Mouse (Mus musculus): ENCODE results near the gene Pex11g. TPM values are rescaled to one million over a fixed set of nuclear protein-coding genes. Genes with fewer than 3 reads are reported as not detected.
A peak's percentile ranks its signal among the peaks of the same experiment; 100 is the strongest.

The Pex11g gene
- polyA plus RNA-seq (2012; rRNA removed): 15.1 and 15.5 TPM in 2 replicates

DNA sequence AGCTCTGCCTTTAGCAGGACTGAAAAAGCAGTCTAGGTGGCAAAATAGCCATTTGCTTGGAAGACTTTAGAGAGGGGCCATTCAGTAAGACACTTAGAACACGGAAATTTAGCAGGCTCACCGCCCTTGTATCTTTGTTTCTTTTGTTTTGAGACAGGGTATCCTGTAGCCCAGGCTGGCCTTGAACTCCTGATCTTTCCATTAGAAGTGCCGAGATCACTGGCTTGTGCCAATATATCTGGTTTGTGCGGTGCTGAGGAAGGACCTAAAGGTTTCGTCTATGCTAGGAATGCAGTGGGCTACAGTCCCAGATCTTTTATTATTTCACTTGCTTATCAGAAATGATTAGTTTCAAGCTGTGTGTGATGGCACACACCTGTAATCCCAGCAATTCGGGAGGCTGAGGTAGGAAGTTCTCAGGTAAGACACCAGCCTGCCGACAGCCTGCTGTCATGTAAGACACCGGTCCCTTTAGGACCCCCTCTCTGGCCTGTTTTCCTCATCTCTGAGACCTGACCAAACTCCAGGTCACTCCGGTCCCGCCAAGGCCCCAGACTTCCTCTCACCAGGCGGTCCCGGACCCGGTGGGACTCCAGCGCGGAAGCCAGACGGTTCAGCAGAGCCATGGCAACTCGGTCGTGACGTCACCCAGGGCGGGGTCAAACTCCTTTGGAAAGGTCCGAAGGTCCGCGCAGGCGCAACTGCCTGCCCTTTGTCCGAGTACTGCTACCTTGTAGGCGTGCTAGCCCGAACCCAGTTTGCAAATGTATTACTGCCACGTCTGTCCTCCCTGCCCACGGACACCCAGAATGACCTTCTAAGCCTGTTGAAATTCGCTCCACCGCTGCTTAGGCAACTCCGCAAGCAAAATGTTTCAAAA, at the start of gene Pex11g:
Pex11g (minus strand) TSS at position 675 of the 880 bp plus-strand sequence.
- whole genome bisulfite sequencing: 5% methylated on average over 32 of the region's 32 CpGs
- peaks cover 6% of the 10 kb centered on the region; the same call in 1 of the 2 replicates for H3K4me1 ChIP-seq (ENCODE audit: control insufficient read depth, insufficient read depth, low read length)
- H3K36me3 ChIP-seq (ENCODE audit: control insufficient read depth, insufficient read depth, low read length): no peaks in the 10 kb centered on the region
- DNase-seq: peak; percentile 99
- peak within 1 kb of the TSS; percentile 85 for H3K27ac ChIP-seq (ENCODE audit: insufficient read depth, low read depth, low read length)
- peak within 1 kb of the TSS; percentile 79 for H3K4me3 ChIP-seq (ENCODE audit: insufficient read depth, low read depth, low read length)
- H3K27me3 ChIP-seq (replicated peaks; ENCODE audit: control insufficient read depth, insufficient read depth, low read length): no peaks in the 10 kb centered on the region
- TF ChIP-seq CTCF (conservative IDR thresholded peaks at IDR 0.05; ENCODE audit: insufficient read depth, insufficient read length, low read depth, low read length) (no peak), POLR2A (IDR thresholded peaks at IDR 0.05; ENCODE audit: low read depth, low read length) (peak; percentile 58)

DNA sequence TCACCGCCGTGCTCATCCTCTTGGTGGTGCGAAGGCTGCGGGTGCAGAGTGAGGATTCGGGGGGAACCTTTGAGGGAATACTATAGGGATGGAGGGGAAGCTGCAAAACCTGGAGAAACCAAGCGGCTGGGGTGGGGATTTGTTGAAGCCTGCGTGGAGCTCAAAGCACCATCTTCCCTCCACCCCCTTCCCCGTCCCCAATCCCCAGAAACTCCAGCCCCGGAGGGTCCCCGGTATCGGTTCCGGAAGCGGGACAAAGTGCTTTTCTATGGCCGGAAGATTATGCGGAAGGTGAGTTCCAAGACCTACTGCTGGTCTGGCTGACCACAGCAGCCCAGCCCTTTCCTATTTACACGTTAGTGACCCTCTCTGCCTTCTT, 49.6 kb upstream of the Pex11g start:
- DNase-seq: peak; percentile 25

DNA sequence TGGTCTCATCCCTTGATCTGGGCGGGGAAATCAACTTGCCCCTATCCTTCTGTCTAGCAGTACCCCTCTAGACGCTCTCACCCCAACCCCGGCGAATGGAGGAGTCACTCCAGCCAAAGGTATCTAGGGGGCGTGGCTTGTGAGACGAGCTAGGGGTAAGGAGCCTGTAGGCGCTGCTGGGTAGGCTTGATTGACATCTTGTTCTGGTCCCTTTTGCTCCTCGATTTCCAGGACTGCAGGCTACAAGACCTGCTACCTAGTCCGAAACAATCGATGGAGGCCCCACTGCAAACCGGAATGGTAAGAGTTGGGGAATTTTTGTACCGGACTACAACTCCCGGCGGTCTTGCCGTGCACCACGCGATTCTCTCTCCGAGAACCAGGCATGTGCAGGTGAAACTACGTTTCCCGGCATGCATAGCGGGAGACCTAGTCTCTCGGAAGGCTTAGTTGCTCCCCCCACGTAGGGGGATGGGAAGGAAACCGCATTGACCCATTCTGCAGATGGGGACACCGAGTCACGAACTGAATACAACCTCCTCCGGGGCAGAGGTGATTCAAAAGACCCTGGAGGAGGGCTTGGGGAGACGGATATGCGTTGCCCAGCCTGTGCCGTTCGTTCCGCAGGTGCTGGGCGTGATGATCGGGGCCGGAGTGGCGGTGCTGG, 49.1 kb upstream of the Pex11g start:
- Histone ChIP-seq H3K4me3 (ENCODE audit: insufficient read depth, low read depth, low read length) (peak overlapping the region; percentile 64), H3K4me1 (ENCODE audit: control insufficient read depth, insufficient read depth, low read length) (peaks cover 3% of the 10 kb centered on the region; the same call in 1 of the 2 replicates), H3K27me3 (replicated peaks; ENCODE audit: control insufficient read depth, insufficient read depth, low read length) (no peaks in the 10 kb centered on the region), H3K36me3 (ENCODE audit: control insufficient read depth, insufficient read depth, low read length) (no peaks in the 10 kb centered on the region; the same call in 1 of the 2 replicates), H3K27ac (ENCODE audit: insufficient read depth, low read depth, low read length) (peak overlapping the region; percentile 58)
- WGBS: under 1% methylated on average over 36 of the region's 36 CpGs
- no peak for TF ChIP-seq CTCF (conservative IDR thresholded peaks at IDR 0.05; ENCODE audit: insufficient read depth, insufficient read length, low read depth, low read length)
- TF ChIP-seq POLR2A (IDR thresholded peaks at IDR 0.05; ENCODE audit: low read depth, low read length): no peak
- peak; percentile 97 for DNase-seq

More for the DNA sequence above, 49.6 kb upstream of the Pex11g start:
- H3K36me3 ChIP-seq (ENCODE audit: control insufficient read depth, insufficient read depth, low read length): no peaks in the 10 kb centered on the region; the same call in 1 of the 2 replicates
- 4% methylated on average over 16 of the region's 16 CpGs for WGBS
- TF ChIP-seq CTCF (conservative IDR thresholded peaks at IDR 0.05; ENCODE audit: insufficient read depth, insufficient read length, low read depth, low read length) (no peak), POLR2A (IDR thresholded peaks at IDR 0.05; ENCODE audit: low read depth, low read length) (no peak)
- H3K4me1 ChIP-seq (ENCODE audit: control insufficient read depth, insufficient read depth, low read length): peaks cover 3% of the 10 kb centered on the region; the same call in 1 of the 2 replicates
- no peaks in the 10 kb centered on the region for H3K27me3 ChIP-seq (replicated peaks; ENCODE audit: control insufficient read depth, insufficient read depth, low read length)
- H3K27ac ChIP-seq (ENCODE audit: insufficient read depth, low read depth, low read length): no peak overlapping the region
- H3K4me3 ChIP-seq (ENCODE audit: insufficient read depth, low read depth, low read length): peak overlapping the region; percentile 64

DNA sequence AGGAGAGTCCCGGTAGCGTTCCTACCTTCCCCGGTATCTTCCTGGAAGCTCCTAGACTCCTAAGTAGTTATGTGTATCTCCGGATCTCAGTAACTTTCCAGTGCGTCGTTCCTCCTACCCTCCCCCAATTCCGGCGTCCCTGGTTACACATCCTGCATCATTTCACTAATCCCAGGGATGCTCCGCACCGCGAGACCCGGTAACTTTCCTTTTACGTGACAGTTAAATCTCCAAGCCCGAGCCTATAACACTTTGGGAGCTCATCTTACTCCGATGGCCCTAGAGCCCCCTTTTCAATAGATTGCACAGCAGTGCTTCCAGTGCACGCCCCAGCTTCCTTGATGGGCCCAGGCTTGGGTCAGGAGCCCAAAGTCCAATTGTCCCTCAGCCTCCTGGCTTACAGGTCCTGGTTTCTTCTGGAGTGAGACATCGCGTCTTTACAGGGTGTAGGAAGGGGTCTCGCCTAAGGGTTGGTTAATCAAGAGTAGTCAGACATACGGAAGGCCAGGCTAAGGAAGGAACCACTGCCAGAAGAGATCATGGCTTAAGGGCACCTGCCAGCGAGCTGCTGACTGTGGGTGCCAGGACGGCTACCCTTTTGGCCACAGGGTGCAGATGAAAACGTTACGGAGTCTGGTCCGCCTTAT, 48.4 kb upstream of the Pex11g start:
- Histone ChIP-seq H3K4me3 (ENCODE audit: insufficient read depth, low read depth, low read length) (peak overlapping the region; percentile 64), H3K27ac (ENCODE audit: insufficient read depth, low read depth, low read length) (peak overlapping the region; percentile 58), H3K4me1 (ENCODE audit: control insufficient read depth, insufficient read depth, low read length) (peaks cover 3% of the 10 kb centered on the region; the same call in 1 of the 2 replicates), H3K36me3 (ENCODE audit: control insufficient read depth, insufficient read depth, low read length) (no peaks in the 10 kb centered on the region), H3K27me3 (replicated peaks; ENCODE audit: control insufficient read depth, insufficient read depth, low read length) (no peaks in the 10 kb centered on the region)
- DNase-seq: peak; percentile 75
- WGBS: under 1% methylated on average over 25 of the region's 25 CpGs
- TF ChIP-seq POLR2A (IDR thresholded peaks at IDR 0.05; ENCODE audit: low read depth, low read length): no peak
- no peak for TF ChIP-seq CTCF (conservative IDR thresholded peaks at IDR 0.05; ENCODE audit: insufficient read depth, insufficient read length, low read depth, low read length)

DNA sequence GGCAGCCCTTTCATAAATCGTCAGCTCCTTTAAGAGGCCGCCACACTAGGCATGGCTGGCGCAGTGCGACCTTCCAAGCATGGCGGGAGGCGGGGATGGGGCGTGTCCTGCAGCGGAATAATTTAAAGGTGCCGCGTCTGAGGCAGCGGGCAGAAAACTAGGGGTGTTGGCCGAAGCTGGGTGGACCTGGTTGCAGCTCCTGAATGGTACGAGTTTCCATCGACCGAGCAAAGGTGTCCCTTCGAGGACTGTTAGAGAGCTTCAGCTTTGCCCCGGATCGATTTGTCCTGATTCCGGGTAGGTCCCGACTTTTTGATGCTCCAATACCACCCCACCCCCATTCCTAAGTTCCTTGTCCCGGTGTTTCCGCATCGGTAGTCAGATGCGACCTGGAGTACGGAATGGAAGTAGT, 47.8 kb upstream of the Pex11g start, which contains the start of gene Pnpla6:
Pnpla6 (plus strand) TSS at position 125 of the 412 bp plus-strand sequence.
- no peaks in the 10 kb centered on the region for H3K27me3 ChIP-seq (replicated peaks; ENCODE audit: control insufficient read depth, insufficient read depth, low read length)
- H3K36me3 ChIP-seq (ENCODE audit: control insufficient read depth, insufficient read depth, low read length): no peaks in the 10 kb centered on the region
- peak; percentile 95 for DNase-seq
- TF ChIP-seq CTCF (conservative IDR thresholded peaks at IDR 0.05; ENCODE audit: insufficient read depth, insufficient read length, low read depth, low read length) (no peak), POLR2A (IDR thresholded peaks at IDR 0.05; ENCODE audit: low read depth, low read length) (peak; percentile 74)
- H3K27ac ChIP-seq (ENCODE audit: insufficient read depth, low read depth, low read length): peak within 1 kb of the TSS; percentile 58
- H3K4me3 ChIP-seq (ENCODE audit: insufficient read depth, low read depth, low read length): peak within 1 kb of the TSS; percentile 64
- WGBS: under 1% methylated on average over 25 of the region's 25 CpGs
- H3K4me1 ChIP-seq (ENCODE audit: control insufficient read depth, insufficient read depth, low read length): peaks cover 3% of the 10 kb centered on the region; the same call in 1 of the 2 replicates

DNA sequence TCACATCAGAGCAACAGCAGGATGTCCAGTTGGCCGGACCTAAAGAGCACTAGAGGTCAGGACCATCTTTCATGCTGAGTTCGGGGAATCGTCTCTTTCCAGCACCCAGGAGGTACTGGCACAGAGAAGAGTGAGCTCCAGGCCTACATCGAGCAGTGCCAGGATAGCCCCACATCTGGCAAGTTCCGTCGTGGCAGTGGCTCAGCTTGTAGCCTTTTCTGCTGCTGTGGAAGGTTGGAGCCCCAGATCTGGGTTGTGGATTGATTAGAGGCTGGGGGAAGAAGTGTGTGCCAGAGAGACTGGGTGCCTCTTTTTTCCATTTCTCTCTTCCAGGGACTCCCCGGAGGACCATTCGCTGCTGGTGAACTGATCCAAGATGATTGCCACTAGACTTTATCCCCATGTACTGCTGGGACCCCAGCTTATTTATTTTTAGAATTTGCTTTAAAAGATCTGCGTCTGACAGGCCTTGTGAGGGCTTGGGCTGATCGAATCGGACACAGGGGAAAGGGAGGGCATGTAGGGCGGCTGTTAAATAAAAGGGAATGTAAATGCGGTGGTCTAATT, 47.3 kb upstream of the Pex11g start:
- Histone ChIP-seq H3K27me3 (replicated peaks; ENCODE audit: control insufficient read depth, insufficient read depth, low read length) (no peaks in the 10 kb centered on the region), H3K27ac (ENCODE audit: insufficient read depth, low read depth, low read length) (peak overlapping the region; percentile 33; the same call in 1 of the 2 replicates), H3K4me1 (ENCODE audit: control insufficient read depth, insufficient read depth, low read length) (peaks cover 3% of the 10 kb centered on the region; the same call in 1 of the 2 replicates), H3K36me3 (ENCODE audit: control insufficient read depth, insufficient read depth, low read length) (no peaks in the 10 kb centered on the region), H3K4me3 (ENCODE audit: insufficient read depth, low read depth, low read length) (peak overlapping the region; percentile 64)
- no peak for TF ChIP-seq CTCF (conservative IDR thresholded peaks at IDR 0.05; ENCODE audit: insufficient read depth, insufficient read length, low read depth, low read length)
- no peak for TF ChIP-seq POLR2A (IDR thresholded peaks at IDR 0.05; ENCODE audit: low read depth, low read length)
- peak; percentile 36 for DNase-seq
- WGBS: 22% methylated on average over 13 of the region's 13 CpGs
